Mouse (Mus musculus) lung, adult 2 months (tissue): ENCODE measurements at regions not wholly inside any gene's neighbourhood (a gene's known extent, or its start where the extent isn't known, plus 50 kb on each side); places are given as distances from the start of the nearest gene placed in this dataset.

Source experiments
- CTCF ChIP-seq: fragments of 200-500 bp; IDR thresholded peaks from 2 replicates; pipeline ENCODE4 v1.5.1; 2011; ENCODE audit warnings: mild to moderate bottlenecking, low read length, control low read depth; ENCODE audit not compliant: insufficient read depth
- POLR2A ChIP-seq: fragments of 200-500 bp; IDR thresholded peaks from 2 replicates; pipeline ENCODE4 v1.6.1; 2011; ENCODE audit warnings: low read depth, mild to moderate bottlenecking, control low read depth, low read length, borderline replicate concordance; ENCODE audit errors: extremely low read depth

GRCm38 (mm10) chr7:70512354-70512753, 145.8 kb upstream of the Nr2f2 start:
- TF ChIP-seq POLR2A (no peak), CTCF (no peak)
